ENCODE assay signal across 14 mouse cellular contexts in genomic region chr2:158094846-158095245, GRCm38 (mm10). TPM values are rescaled to one million over a fixed set of nuclear protein-coding genes. Genes with fewer than 3 reads are reported as not detected.
DNase-seq lines count a peak whose midpoint lies in the region; ATAC-seq and TF ChIP-seq lines count a peak whose summit lies in the region.
"Had no signal": no experiment of that assay in that cellular context is flagged by ENCODE, and none has a peak within 500 bp of the region (broad histone marks: within the 10 kb centered on the region; RNA-seq: fewer than 3 reads in every experiment).

No protein-coding gene starts in this region.

- no peak for TF ChIP-seq CTCF in lung, embryonic 14.5 days (IDR thresholded peaks at IDR 0.05; ENCODE audit: low read depth)
- TF ChIP-seq CTCF in lung, adult 2 months (IDR thresholded peaks at IDR 0.05; ENCODE audit: insufficient read depth, low read length): no peak

- no peak overlapping the region for H3K27ac ChIP-seq in heart, embryonic 11.5 days (ENCODE audit: low read depth, low read length)
- peak overlapping the region; percentile 61 for H3K27ac ChIP-seq in lung, embryonic 14.5 days (ENCODE audit: low read depth)
- H3K27ac ChIP-seq in intestine, embryonic 15.5 days: peak overlapping the region; percentile 82

- peak; percentile 94 for DNase-seq in heart, adult 11 months
- peak; percentile 76 for DNase-seq in lung, embryonic 14.5 days
- DNase-seq in lung, adult 2 months: no peak
- DNase-seq in frontal cortex, postnatal 10 days (ENCODE audit: low spot score in 2 of 2): no peak
- DNase-seq in right cerebral cortex, postnatal 25 days: no peak
- DNase-seq: gastrocnemius, postnatal 10 days; right cerebral cortex, postnatal 4 days had no signal

- H3K4me3 ChIP-seq in heart, embryonic 11.5 days (ENCODE audit: low read depth, low read length): no peak overlapping the region
- H3K4me3 ChIP-seq in lung, embryonic 14.5 days (ENCODE audit: low read depth, low read length): no peak overlapping the region
- H3K4me3 ChIP-seq in lung, adult 2 months (replicated peaks; ENCODE audit: extremely low read depth, low read depth, low read length): no peak overlapping the region
- no peak overlapping the region for H3K4me3 ChIP-seq in intestine, embryonic 15.5 days (replicated peaks)
- H3K4me3 ChIP-seq: forebrain, embryonic 10.5 days; limb, embryonic 15.5 days had no signal

- H3K4me1 ChIP-seq in heart, embryonic 11.5 days (ENCODE audit: control insufficient read depth, insufficient read depth, low read length): peaks cover 11% of the 10 kb centered on the region
- peaks cover 21% of the 10 kb centered on the region for H3K4me1 ChIP-seq in lung, embryonic 14.5 days (ENCODE audit: insufficient read depth)
- 0 out of 2 replicates have a peak, but pooled peaks cover 2% of the 10 kb centered on the region for H3K4me1 ChIP-seq in lung, adult 2 months (ENCODE audit: control insufficient read depth, insufficient read depth, low read length)
- peaks cover 35% of the 10 kb centered on the region for H3K4me1 ChIP-seq in intestine, embryonic 15.5 days (replicated peaks)

- 67% methylated on average over 5 of the region's 5 CpGs for WGBS in heart, embryonic 11.5 days (ENCODE audit: insufficient replicate concordance)
- 25% methylated on average over 5 of the region's 5 CpGs for WGBS in lung, embryonic 14.5 days
- 62% methylated on average over 5 of the region's 5 CpGs for WGBS in lung, adult 2 months
- 57% methylated on average over 5 of the region's 5 CpGs for WGBS in intestine, embryonic 15.5 days

- no peak overlapping the region for H3K9ac ChIP-seq in heart, embryonic 11.5 days (ENCODE audit: low read depth, low read length)
- no peak overlapping the region for H3K9ac ChIP-seq in lung, embryonic 14.5 days
- H3K9ac ChIP-seq in intestine, embryonic 15.5 days: no peak overlapping the region
- H3K9ac ChIP-seq: limb, embryonic 15.5 days had no signal

- H3K27me3 ChIP-seq in heart, embryonic 11.5 days (ENCODE audit: control insufficient read depth, insufficient read depth, low read length): no peaks in the 10 kb centered on the region
- no peaks in the 10 kb centered on the region for H3K27me3 ChIP-seq in lung, embryonic 14.5 days (ENCODE audit: insufficient read depth, low read length)
- no peaks in the 10 kb centered on the region for H3K27me3 ChIP-seq in intestine, embryonic 15.5 days (replicated peaks)
- H3K27me3 ChIP-seq: limb, embryonic 15.5 days had no signal

- no peaks in the 10 kb centered on the region for H3K36me3 ChIP-seq in heart, embryonic 11.5 days (ENCODE audit: control insufficient read depth, insufficient read depth, low read length)
- H3K36me3 ChIP-seq in lung, embryonic 14.5 days (ENCODE audit: insufficient read depth): no peaks in the 10 kb centered on the region
- no peaks in the 10 kb centered on the region for H3K36me3 ChIP-seq in intestine, embryonic 15.5 days
- H3K36me3 ChIP-seq: forebrain, embryonic 10.5 days; G1E; limb, embryonic 15.5 days had no signal

- H3K9me3 ChIP-seq in heart, embryonic 11.5 days (replicated peaks; ENCODE audit: control insufficient read depth, low read length): no peaks in the 10 kb centered on the region
- H3K9me3 ChIP-seq in lung, embryonic 14.5 days (ENCODE audit: low read depth, low read length): no peaks in the 10 kb centered on the region
- H3K9me3 ChIP-seq in intestine, embryonic 15.5 days: no peaks in the 10 kb centered on the region
- H3K9me3 ChIP-seq: forebrain, embryonic 10.5 days; G1E; limb, embryonic 15.5 days had no signal

- no peak for ATAC-seq in heart, embryonic 11.5 days (replicated peaks; ENCODE audit: insufficient number of reproducible peaks, low FRiP score, low TSS enrichment)
- peak; percentile 50 for ATAC-seq in lung, embryonic 14.5 days (ENCODE audit: insufficient read depth)
- peak; percentile 60 for ATAC-seq in intestine, embryonic 15.5 days
- no peak for ATAC-seq in activated CD4-positive, CD25-positive, alpha-beta regulatory T cell, adult 4 months
- ATAC-seq: inflammation-experienced regulatory T-cells, adult 6 months had no signal

- no peak overlapping the region for H3K4me2 ChIP-seq in heart, embryonic 11.5 days
- H3K4me2 ChIP-seq in lung, embryonic 14.5 days: no peak overlapping the region
- no peak overlapping the region for H3K4me2 ChIP-seq in intestine, embryonic 15.5 days (replicated peaks)
- H3K4me2 ChIP-seq: limb, embryonic 15.5 days had no signal

- no peak for TF ChIP-seq POLR2A in lung, adult 2 months (IDR thresholded peaks at IDR 0.05; ENCODE audit: borderline replicate concordance, extremely low read depth, low read depth, low read length)

RNA-seq across cellular contexts. Expression of gene Tgm2, which starts 51.4 kb away (rescaled TPM):
- 129 and 130 TPM in 2 replicates for polyA plus RNA-seq in heart, embryonic 11.5 days (2014; fragmentation: Nextera tagmentation; extraction: Ambion mirVana)
- polyA plus RNA-seq in lung, embryonic 14.5 days (2014; fragmentation: Nextera tagmentation; extraction: Ambion mirVana): 40.8 and 41.7 TPM in 2 replicates
- polyA plus RNA-seq in lung, adult 2 months (2012; rRNA removed): 285 and 297 TPM in 2 replicates
- polyA plus RNA-seq in intestine, embryonic 15.5 days (2015; fragmentation: Nextera tagmentation; extraction: Ambion mirVana): 83.4 and 90.2 TPM in 2 replicates
- polyA plus RNA-seq in activated CD4-positive, CD25-positive, alpha-beta regulatory T cell, adult 4 months (2017; shearing (Covaris generic)): 1 to 10 TPM; 2.1 to 5.4 TPM

Comparison
In these comparisons a context has a peak if more than half of its experiments do, and no peak if none do; other contexts are left out.
1. DNase-seq: peak in heart, adult 11 months (single experiment) and lung, embryonic 14.5 days (single experiment); none in lung, adult 2 months (single experiment), frontal cortex, postnatal 10 days (0 of 2) and right cerebral cortex, postnatal 25 days (single experiment).
2. ATAC-seq: peak in lung, embryonic 14.5 days (single experiment) and intestine, embryonic 15.5 days (single experiment); none in heart, embryonic 11.5 days (single experiment) and activated CD4-positive, CD25-positive, alpha-beta regulatory T cell, adult 4 months (single experiment).